Mouse (Mus musculus) spleen, adult 2 months (tissue): ENCODE data around the gene Prkce. TPM values are rescaled to one million over a fixed set of nuclear protein-coding genes. Genes with fewer than 3 reads are reported as not detected.

Experiments used
- DNase-seq, 2 experiments: peaks; one replicate each; pipeline versions ENCODE4 v3.0.0 to v3.0.0-alpha.2; 2012 to 2021; ENCODE audit warnings: low spot score in 2 of 2, low read depth in 1 of 2
- H3K27ac ChIP-seq: fragments of 200-500 bp; 2 replicates; pipeline ENCODE4 v1.5.1; 2012; ENCODE audit warnings: low read length, inconsistent platforms; ENCODE audit not compliant: insufficient read depth
- H3K27me3 ChIP-seq: fragments of 200-500 bp; 2 replicates; pipeline ENCODE4 v1.6.1; 2012; ENCODE audit warnings: mild to moderate bottlenecking, moderate library complexity, low read length, inconsistent platforms; ENCODE audit not compliant: control insufficient read depth, insufficient read depth
- H3K36me3 ChIP-seq: fragments of 200-500 bp; 2 replicates; pipeline ENCODE4 v1.6.1; 2012; ENCODE audit warnings: mild to moderate bottlenecking, low read length, inconsistent platforms; ENCODE audit not compliant: control insufficient read depth, insufficient read depth
- H3K4me1 ChIP-seq: fragments of 200-500 bp; 2 replicates; pipeline ENCODE4 v1.6.1; 2011; ENCODE audit warnings: inconsistent platforms; ENCODE audit not compliant: control insufficient read depth, insufficient read depth, insufficient read length
- H3K4me3 ChIP-seq: fragments of 200-500 bp; 2 replicates; pipeline ENCODE4 v1.5.1; 2011; ENCODE audit warnings: mild to moderate bottlenecking, inconsistent platforms; ENCODE audit not compliant: insufficient read depth, insufficient read length; ENCODE audit errors: extremely low read depth
- CTCF ChIP-seq: fragments of 200-500 bp; IDR thresholded peaks from 2 replicates; pipeline ENCODE4 v1.5.1; 2011; ENCODE audit warnings: mild to moderate bottlenecking, inconsistent platforms; ENCODE audit not compliant: insufficient read depth, insufficient read length, insufficient replicate concordance; ENCODE audit errors: extremely low read depth
- POLR2A ChIP-seq: fragments of 200-500 bp; IDR thresholded peaks from 2 replicates; pipeline ENCODE4 v1.6.1; 2011; ENCODE audit warnings: low read depth, low read length, inconsistent platforms
- WGBS: fragments of 180-500 bp; shearing (Covaris S2); methylation state at CpG from one replicate; pipeline ENCODE4 v1.1.7; 2018; 5-methylcytosine and 5-hydroxymethylcytosine counted together
- polyA plus RNA-seq: library from polyadenylated mRNA; depleted of rRNA; stranded (reverse); fragments of >200 nt; gene quantifications from 2 replicates; pipeline ENCODE4 v1.2.3, GENCODE M21; 2012

Prkce gene
- polyA plus RNA-seq, 1 experiment: 4.8 TPM

DNA sequence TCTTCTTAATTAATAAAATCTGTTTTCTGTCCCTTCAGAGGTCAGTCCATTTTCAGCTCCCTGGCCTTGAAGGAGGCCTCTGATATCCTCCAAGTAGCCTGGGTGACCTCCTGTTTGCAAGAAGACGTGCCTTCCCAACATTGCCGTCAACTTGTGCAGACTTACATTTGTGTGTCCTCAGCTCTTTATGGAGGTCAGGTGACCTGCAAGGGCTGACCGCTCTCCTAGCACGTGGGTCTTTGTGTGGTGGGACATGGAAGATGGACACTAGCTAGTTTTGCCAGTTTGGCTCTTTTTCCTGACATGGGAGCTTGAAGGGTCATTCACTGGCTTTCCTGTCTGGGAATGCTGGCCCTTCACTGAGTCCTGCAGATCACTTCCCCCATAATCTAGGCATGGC is 440.4 kb downstream of the Prkce start:
- no peaks in the 10 kb centered on the region for H3K27me3 ChIP-seq
- TF ChIP-seq CTCF (no peak), POLR2A (no peak)
- no peaks in the 10 kb centered on the region for H3K36me3 ChIP-seq
- H3K4me3 ChIP-seq: no peak overlapping the region
- no peak for DNase-seq
- 90% methylated on average over 4 of the region's 4 CpGs for WGBS
- no peak overlapping the region for H3K27ac ChIP-seq
- H3K4me1 ChIP-seq: no peaks in the 10 kb centered on the region

DNA sequence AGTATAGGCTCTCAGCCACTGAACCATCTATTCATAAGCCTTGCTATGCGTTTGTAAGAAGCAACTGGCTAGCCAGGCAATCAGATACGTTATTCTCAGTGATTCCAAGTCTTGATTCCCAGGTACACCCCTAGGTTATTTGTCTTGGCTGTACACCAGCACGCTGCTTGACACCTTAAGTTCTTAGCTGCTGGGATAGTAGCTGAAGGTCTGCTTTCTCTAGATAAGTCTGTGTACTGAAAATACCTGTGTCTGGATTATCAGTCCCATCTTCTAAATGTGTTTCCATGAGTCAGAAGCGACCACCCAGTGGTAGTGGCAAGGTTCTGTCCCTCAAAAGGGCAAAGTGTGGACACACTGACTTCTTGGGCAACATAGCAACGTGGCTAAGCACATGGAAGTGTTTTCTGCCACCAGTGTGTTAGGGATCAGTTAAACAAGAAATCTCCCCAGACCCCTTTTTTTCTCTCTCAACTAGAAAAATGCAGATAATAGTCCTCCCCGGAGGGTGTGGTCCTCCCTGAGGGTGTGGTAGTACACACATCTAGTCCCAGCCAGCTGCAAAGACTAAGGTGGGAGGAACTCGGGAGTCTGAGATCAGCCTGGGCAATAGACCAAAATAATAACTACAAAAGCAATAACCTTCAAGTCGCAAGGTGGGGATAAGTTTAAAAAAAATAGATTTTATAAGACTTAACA is 442.8 kb downstream of the Prkce start:
- H3K27ac ChIP-seq: no peak overlapping the region
- H3K27me3 ChIP-seq: no peaks in the 10 kb centered on the region
- WGBS: 84% methylated on average over 8 of the region's 8 CpGs
- TF ChIP-seq POLR2A: no peak
- no peak for TF ChIP-seq CTCF
- H3K4me1 ChIP-seq: no peaks in the 10 kb centered on the region
- no peak for DNase-seq
- H3K36me3 ChIP-seq: no peaks in the 10 kb centered on the region
- H3K4me3 ChIP-seq: no peak overlapping the region

DNA sequence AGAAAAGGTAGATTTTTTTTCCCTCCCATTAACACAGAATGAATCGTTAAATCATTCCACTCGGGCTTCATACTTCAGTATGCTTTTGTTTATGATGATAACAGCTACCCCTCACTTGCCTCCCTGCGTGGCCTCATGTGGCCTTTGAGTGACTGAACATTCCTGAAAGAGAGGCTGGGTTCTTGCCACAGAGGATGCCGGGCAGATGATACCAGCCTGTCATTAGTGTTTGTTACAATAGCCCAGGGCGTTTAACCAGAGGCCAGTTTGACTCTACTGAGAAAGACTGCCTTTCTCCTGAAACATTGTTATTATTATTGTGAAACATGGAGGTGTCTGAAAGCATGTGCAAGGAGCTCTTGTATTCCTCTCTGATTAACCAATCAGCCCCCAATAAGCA is 444.2 kb downstream of the Prkce start:
- no peak overlapping the region for H3K27ac ChIP-seq
- 82% methylated on average over 5 of the region's 5 CpGs for WGBS
- DNase-seq: no peak
- H3K4me1 ChIP-seq: no peaks in the 10 kb centered on the region
- H3K36me3 ChIP-seq: no peaks in the 10 kb centered on the region
- H3K4me3 ChIP-seq: no peak overlapping the region
- TF ChIP-seq CTCF (no peak), POLR2A (no peak)
- H3K27me3 ChIP-seq: no peaks in the 10 kb centered on the region

DNA sequence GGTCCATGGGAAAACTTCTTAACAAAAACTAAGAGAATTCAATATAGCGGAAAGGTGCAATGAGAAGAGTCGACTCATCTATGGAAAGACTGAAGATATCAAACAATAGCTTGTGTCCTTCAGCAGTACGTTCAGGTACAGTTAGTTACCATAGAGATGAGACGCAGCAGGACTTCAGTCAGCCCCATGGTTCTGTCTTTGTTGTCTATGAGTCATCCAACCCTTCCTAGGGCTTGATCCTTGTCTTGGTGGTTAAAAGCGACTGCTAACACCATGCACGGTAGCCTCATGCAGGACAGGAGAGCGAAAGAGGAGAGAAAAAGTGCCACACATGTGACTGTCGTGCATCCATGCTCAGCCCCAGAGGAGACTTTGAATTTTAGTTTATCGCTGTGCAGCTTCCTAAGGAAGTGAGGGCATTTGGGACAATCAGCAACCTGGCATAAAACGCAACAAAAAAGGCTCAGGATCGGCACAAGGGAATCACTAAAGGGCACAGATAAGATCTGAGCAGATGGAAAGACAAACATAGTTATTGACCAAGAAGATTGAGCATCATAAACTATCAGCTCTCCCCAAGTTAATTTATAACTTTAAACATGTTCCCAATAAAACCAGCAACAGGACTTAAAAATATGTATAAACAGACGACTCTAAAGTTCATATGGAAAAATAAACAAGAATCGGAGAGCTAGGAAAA is 448.2 kb downstream of the Prkce start:
- WGBS: 88% methylated on average over 13 of the region's 13 CpGs
- Histone ChIP-seq H3K36me3 (peaks cover 6% of the 10 kb centered on the region), H3K4me3 (no peak overlapping the region), H3K27ac (no peak overlapping the region), H3K4me1 (no peaks in the 10 kb centered on the region), H3K27me3 (no peaks in the 10 kb centered on the region)
- TF ChIP-seq POLR2A: no peak
- TF ChIP-seq CTCF: no peak
- no peak for DNase-seq

DNA sequence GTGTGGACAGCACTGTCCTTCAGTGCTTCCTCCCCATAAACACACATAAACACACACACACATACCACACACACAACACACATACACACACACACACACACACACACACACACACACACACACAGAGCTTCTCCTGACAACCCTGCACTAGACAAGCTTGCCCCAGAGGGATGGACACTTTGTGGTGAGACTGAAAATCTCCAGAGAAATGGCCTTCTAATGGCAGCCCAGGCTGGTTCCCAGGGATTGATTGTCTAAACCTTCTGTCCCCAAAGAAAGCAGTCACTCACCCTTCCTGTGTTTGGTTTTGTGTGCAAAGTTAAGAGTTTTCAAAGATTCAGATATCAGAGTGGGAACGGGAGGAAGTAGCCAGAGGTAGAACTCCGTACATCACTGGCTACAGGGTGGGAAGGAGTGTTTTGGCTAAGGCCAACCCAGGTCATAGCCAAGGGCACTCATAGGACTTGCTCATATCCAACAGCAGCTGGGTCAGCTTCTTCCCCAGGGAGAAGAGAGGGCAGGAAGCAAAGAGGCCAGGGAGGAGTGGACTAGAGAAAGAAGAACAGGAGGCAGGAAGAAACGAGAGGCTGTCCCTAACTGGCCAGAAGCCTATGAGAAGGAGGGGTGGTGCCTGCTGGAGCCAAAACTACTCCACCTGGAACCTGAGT is 450.1 kb downstream of the Prkce start:
- no peak for DNase-seq
- H3K4me1 ChIP-seq: no peaks in the 10 kb centered on the region
- no peak overlapping the region for H3K4me3 ChIP-seq
- TF ChIP-seq POLR2A (no peak), CTCF (no peak)
- H3K36me3 ChIP-seq: peaks cover 8% of the 10 kb centered on the region
- WGBS: 76% methylated on average over 3 of the region's 3 CpGs
- no peaks in the 10 kb centered on the region for H3K27me3 ChIP-seq
- H3K27ac ChIP-seq: no peak overlapping the region

DNA sequence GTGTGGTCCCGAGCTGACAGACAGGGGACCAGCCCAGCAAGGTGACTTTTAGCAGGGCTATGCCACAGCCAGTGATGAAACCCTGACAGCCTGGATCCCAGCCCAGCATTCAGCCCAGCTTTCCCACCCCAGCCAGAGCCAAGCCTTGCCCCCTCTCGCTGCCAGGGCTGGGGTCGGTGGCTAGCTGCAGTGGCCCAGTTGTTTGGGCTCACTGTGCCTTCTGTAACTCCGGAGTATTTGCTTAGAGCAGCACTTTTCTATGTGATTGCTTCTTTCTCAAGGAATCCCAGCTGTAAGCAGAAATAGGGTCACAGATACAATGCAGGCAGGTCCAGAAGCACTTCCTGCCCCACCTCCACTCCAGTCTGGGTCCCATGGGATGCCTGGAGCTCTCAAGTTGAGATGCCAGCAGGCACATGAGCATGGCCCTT is 450.9 kb downstream of the Prkce start:
- TF ChIP-seq POLR2A (no peak), CTCF (no peak)
- DNase-seq: no peak
- Histone ChIP-seq H3K4me3 (no peak overlapping the region), H3K27me3 (no peaks in the 10 kb centered on the region), H3K4me1 (no peaks in the 10 kb centered on the region), H3K27ac (no peak overlapping the region), H3K36me3 (peaks cover 8% of the 10 kb centered on the region)
- 79% methylated on average over 4 of the region's 4 CpGs for WGBS

DNA sequence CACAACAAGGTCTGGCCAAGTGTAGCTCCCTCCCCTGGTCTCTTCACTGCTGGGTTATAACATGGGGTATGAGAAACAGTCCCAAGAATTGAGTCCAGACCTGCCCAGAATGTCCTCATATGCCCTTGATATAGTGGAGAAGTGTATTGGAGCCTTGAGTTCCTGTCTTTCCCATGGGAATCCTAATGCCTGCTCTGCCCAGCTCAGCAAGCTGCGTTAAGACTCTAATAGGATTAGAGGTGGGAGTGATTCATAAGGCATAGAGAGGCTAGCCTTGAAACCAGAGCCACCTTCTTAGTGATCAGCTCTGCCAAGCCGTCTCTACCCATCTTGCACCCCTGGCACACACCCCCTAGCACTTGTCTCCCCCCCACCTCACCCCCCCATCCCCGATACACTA is 455.3 kb downstream of the Prkce start:
- H3K4me1 ChIP-seq: no peaks in the 10 kb centered on the region
- TF ChIP-seq POLR2A (no peak), CTCF (no peak)
- no peak overlapping the region for H3K4me3 ChIP-seq
- H3K36me3 ChIP-seq: peaks cover 14% of the 10 kb centered on the region
- H3K27me3 ChIP-seq: no peaks in the 10 kb centered on the region
- H3K27ac ChIP-seq: no peak overlapping the region
- WGBS: 94% methylated on average over 3 of the region's 3 CpGs
- no peak for DNase-seq
